Mouse (Mus musculus): ENCODE results near the gene Klf12. TPM values are rescaled to one million over a fixed set of nuclear protein-coding genes. Genes with fewer than 3 reads are reported as not detected.

Klf12 gene
- polyA plus RNA-seq, 1 experiment from 2014 or later: 51.3 TPM

DNA sequence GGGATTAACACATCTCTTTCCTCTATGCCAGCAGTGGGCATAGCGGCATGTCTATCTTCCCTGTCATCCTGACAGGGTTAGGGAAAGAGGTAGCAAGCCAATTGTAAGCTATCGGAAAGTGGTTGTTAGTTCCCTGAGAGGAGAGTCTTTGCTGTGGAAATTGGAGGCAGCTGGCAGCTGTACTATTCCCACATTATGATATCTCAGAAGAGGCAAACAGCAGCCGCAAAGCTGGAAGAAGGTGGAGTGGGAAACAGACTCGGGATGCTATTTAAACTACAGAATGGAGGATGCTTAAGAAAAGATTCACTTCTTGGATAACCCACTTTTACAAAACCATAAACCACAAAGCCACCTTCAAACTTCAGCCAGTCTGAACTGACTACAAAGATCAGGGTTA, 85.8 kb downstream of the Klf12 start:
- no peak for ATAC-seq
- Histone ChIP-seq H3K4me2 (ENCODE audit: low read length) (no peak overlapping the region), H3K4me1 (ENCODE audit: control insufficient read depth, insufficient read depth, low read length) (no peaks in the 10 kb centered on the region), H3K9me3 (replicated peaks; ENCODE audit: control insufficient read depth, low read length, poor library complexity, severe bottlenecking) (no peaks in the 10 kb centered on the region; the same call in 1 of the 2 replicates), H3K27ac (ENCODE audit: low read length) (no peak overlapping the region), H3K36me3 (ENCODE audit: control insufficient read depth, insufficient read depth, low read length) (0 out of 2 replicates have a peak, but pooled peaks cover 2% of the 10 kb centered on the region), H3K4me3 (ENCODE audit: low read depth, low read length) (no peak overlapping the region), H3K9ac (ENCODE audit: low read depth, low read length) (no peak overlapping the region), H3K27me3 (ENCODE audit: control insufficient read depth, insufficient read depth, low read depth, low read length) (no peaks in the 10 kb centered on the region)
- WGBS: 96% methylated on average over 4 of the region's 4 CpGs

DNA sequence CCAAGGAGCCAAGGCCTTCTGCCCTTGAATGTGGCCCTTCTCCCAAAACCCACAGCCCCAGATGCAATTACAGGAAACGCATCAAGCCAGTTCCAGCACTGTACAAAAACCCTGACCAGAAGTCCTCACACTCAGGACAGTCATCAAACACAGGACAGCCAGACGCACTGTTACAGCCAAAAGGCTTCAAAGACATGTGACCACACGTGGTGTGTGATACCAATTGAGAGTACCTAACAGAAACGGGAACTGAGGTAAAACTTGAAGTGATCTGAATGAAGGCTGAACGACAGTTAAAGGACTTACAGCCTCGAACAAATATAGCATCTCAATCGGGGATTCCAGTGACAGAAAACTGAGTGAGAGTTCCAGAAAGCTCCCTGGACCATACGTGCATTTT, 87.3 kb downstream of the Klf12 start:
- no peaks in the 10 kb centered on the region for H3K27me3 ChIP-seq (ENCODE audit: control insufficient read depth, insufficient read depth, low read depth, low read length)
- no peak for ATAC-seq
- 97% methylated on average over 8 of the region's 8 CpGs for WGBS
- H3K4me3 ChIP-seq (ENCODE audit: low read depth, low read length): no peak overlapping the region
- no peak overlapping the region for H3K4me2 ChIP-seq (ENCODE audit: low read length)
- H3K9me3 ChIP-seq (replicated peaks; ENCODE audit: control insufficient read depth, low read length, poor library complexity, severe bottlenecking): no peaks in the 10 kb centered on the region; the same call in 1 of the 2 replicates
- 0 out of 2 replicates have a peak, but pooled peaks cover 2% of the 10 kb centered on the region for H3K36me3 ChIP-seq (ENCODE audit: control insufficient read depth, insufficient read depth, low read length)
- H3K27ac ChIP-seq (ENCODE audit: low read length): no peak overlapping the region
- H3K9ac ChIP-seq (ENCODE audit: low read depth, low read length): no peak overlapping the region
- no peaks in the 10 kb centered on the region for H3K4me1 ChIP-seq (ENCODE audit: control insufficient read depth, insufficient read depth, low read length)

DNA sequence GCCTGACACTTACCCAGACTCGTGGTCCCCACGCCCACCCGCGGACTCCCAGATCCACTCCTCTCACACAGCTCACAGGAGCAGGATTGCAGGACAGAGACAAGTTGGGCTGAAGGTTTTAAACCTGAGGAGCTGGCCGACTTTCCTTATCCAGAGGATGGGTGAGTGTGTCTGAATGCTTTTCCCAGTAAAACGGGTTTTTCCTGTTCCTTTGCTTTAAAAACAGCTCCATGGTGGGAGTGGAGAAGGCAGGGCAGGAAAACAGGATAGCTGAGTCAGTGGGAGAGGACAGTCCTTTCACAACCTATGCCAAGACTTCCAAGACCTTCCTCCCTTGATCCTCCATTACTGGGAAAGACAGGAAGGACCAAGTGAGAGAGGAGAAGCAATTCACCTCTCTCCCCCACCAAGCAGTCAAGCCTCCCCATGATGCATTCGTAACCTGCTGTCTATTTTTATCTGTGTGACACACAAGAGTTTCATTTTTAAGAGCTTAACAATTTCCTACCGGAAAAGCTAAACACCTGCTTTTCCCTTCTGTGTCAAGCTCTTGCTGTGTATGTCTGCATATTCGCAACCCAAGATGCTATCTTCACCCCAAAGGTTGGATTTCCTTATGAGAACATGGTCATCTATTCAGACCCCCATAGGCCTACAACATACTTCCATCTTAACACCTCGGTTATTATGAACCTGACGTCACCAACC, 94.8 kb downstream of the Klf12 start:
- Histone ChIP-seq H3K36me3 (ENCODE audit: control insufficient read depth, insufficient read depth, low read length) (no peaks in the 10 kb centered on the region), H3K27me3 (ENCODE audit: control insufficient read depth, insufficient read depth, low read depth, low read length) (no peaks in the 10 kb centered on the region), H3K4me3 (ENCODE audit: low read depth, low read length) (no peak overlapping the region), H3K4me1 (ENCODE audit: control insufficient read depth, insufficient read depth, low read length) (no peaks in the 10 kb centered on the region), H3K27ac (ENCODE audit: low read length) (no peak overlapping the region), H3K9ac (ENCODE audit: low read depth, low read length) (no peak overlapping the region), H3K9me3 (replicated peaks; ENCODE audit: control insufficient read depth, low read length, poor library complexity, severe bottlenecking) (no peaks in the 10 kb centered on the region), H3K4me2 (ENCODE audit: low read length) (no peak overlapping the region)
- 85% methylated on average over 11 of the region's 11 CpGs for WGBS
- ATAC-seq: no peak

DNA sequence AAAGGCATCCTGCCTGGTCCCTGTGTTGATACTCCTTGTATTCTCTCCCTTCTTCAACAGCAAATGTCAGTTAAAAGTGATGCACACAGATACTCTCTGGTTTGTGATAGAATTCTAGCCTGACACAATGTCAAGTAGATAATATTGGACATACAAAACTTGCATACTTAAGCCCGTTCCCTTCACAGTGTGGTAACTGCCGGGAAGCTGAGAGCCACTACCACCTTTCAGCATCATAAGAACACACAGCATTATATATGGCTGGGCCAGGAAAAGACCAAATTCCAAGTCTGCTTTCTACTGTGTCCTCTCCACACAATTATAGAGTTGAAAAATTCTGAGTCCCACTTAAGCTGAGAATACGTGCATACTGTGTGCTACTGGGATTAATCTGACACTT, 97.1 kb downstream of the Klf12 start:
- Histone ChIP-seq H3K9me3 (replicated peaks; ENCODE audit: control insufficient read depth, low read length, poor library complexity, severe bottlenecking) (no peaks in the 10 kb centered on the region), H3K36me3 (ENCODE audit: control insufficient read depth, insufficient read depth, low read length) (no peaks in the 10 kb centered on the region), H3K27ac (ENCODE audit: low read length) (no peak overlapping the region), H3K4me1 (ENCODE audit: control insufficient read depth, insufficient read depth, low read length) (no peaks in the 10 kb centered on the region), H3K9ac (ENCODE audit: low read depth, low read length) (no peak overlapping the region), H3K4me3 (ENCODE audit: low read depth, low read length) (no peak overlapping the region), H3K27me3 (ENCODE audit: control insufficient read depth, insufficient read depth, low read depth, low read length) (no peaks in the 10 kb centered on the region), H3K4me2 (ENCODE audit: low read length) (no peak overlapping the region)
- ATAC-seq: no peak
- 31% methylated on average over 3 of the region's 3 CpGs for WGBS

DNA sequence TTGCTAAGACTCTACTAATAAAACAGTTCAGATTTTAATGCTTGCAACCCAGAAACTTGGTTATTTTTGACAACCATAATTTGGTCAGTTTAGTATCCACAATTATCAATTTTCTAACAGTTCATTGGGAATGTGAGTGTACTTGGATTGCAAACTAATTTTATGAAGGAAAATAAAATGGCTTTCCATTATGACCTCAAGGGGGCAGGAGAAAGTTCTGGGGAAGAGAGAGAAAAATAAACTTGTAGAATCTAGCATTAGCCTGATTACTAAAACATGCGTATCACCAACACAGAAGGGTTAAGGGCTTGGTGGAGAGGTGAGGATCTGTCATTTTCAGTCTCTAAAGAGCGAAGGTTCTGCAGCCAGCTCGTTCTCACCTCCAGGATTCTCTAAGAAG, 106.7 kb downstream of the Klf12 start:
- H3K9ac ChIP-seq (ENCODE audit: low read depth, low read length): no peak overlapping the region
- no peak overlapping the region for H3K27ac ChIP-seq (ENCODE audit: low read length)

DNA sequence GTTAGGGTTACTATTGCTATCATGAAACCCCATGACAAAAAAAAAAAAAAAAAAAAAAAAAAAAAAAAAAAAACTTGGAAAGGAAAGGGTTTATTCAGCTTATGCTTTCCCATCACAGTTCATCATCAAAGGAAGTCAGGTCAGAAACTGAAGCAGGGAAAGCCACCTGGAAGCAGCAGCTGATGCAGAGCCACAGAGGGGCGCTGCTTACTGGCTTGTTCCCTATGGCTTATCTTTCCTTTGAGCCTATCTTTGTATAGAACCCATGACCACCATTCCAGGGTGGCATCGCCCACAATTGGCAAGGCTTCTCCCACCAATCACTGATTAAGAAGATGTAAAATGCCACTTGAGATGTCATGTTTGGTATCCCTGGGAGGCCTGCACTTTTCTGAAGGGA, 119.4 kb downstream of the Klf12 start:
- H3K4me1 ChIP-seq (ENCODE audit: control insufficient read depth, insufficient read depth, low read length): no peaks in the 10 kb centered on the region
- no peak overlapping the region for H3K4me3 ChIP-seq (ENCODE audit: low read depth, low read length)
- no peak for ATAC-seq
- no peak overlapping the region for H3K4me2 ChIP-seq (ENCODE audit: low read length)
- 88% methylated on average over 2 of the region's 2 CpGs for WGBS
- H3K9me3 ChIP-seq (replicated peaks; ENCODE audit: control insufficient read depth, low read length, poor library complexity, severe bottlenecking): no peaks in the 10 kb centered on the region
- H3K9ac ChIP-seq (ENCODE audit: low read depth, low read length): no peak overlapping the region
- no peaks in the 10 kb centered on the region for H3K36me3 ChIP-seq (ENCODE audit: control insufficient read depth, insufficient read depth, low read length)
- no peaks in the 10 kb centered on the region for H3K27me3 ChIP-seq (ENCODE audit: control insufficient read depth, insufficient read depth, low read depth, low read length)
- H3K27ac ChIP-seq (ENCODE audit: low read length): no peak overlapping the region

More for the DNA sequence above, 106.7 kb downstream of the Klf12 start:
- no peaks in the 10 kb centered on the region for H3K9me3 ChIP-seq (replicated peaks; ENCODE audit: control insufficient read depth, low read length, poor library complexity, severe bottlenecking)
- H3K36me3 ChIP-seq (ENCODE audit: control insufficient read depth, insufficient read depth, low read length): no peaks in the 10 kb centered on the region
- no peaks in the 10 kb centered on the region for H3K27me3 ChIP-seq (ENCODE audit: control insufficient read depth, insufficient read depth, low read depth, low read length)
- no peak overlapping the region for H3K4me3 ChIP-seq (ENCODE audit: low read depth, low read length)
- no peak for ATAC-seq
- H3K4me2 ChIP-seq (ENCODE audit: low read length): no peak overlapping the region
- H3K4me1 ChIP-seq (ENCODE audit: control insufficient read depth, insufficient read depth, low read length): peaks cover 2% of the 10 kb centered on the region; the same call in 1 of the 2 replicates
- 90% methylated on average over 3 of the region's 3 CpGs for WGBS

DNA sequence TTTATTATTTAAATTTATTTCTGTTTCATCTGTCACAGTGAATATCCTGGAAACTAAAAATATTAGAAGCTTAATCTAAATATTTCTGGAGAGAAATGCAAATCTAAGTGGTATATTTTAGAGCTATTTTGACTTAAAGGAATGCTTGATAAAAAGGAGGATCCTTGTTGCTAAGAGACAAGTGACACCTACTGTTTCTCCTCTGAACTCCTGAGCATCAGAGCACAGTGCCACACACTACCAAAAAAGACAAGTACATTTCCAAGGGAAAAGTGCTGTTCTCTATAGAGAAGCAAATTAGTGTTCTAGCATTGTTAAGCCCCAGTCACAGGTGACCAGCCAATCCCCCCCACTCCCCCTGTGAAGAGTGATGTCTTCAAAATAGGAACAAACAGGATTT, 127.8 kb downstream of the Klf12 start:
- H3K27me3 ChIP-seq (ENCODE audit: control insufficient read depth, insufficient read depth, low read depth, low read length): no peaks in the 10 kb centered on the region
- H3K4me3 ChIP-seq (ENCODE audit: low read depth, low read length): no peak overlapping the region
- H3K4me1 ChIP-seq (ENCODE audit: control insufficient read depth, insufficient read depth, low read length): peaks cover 17% of the 10 kb centered on the region
- H3K36me3 ChIP-seq (ENCODE audit: control insufficient read depth, insufficient read depth, low read length): no peaks in the 10 kb centered on the region
- 0 out of 2 replicates have a peak, but pooled peaks have one; percentile 47 for ATAC-seq
- H3K4me2 ChIP-seq (ENCODE audit: low read length): no peak overlapping the region
- H3K27ac ChIP-seq (ENCODE audit: low read length): no peak overlapping the region
- no peaks in the 10 kb centered on the region for H3K9me3 ChIP-seq (replicated peaks; ENCODE audit: control insufficient read depth, low read length, poor library complexity, severe bottlenecking)
- no peak overlapping the region for H3K9ac ChIP-seq (ENCODE audit: low read depth, low read length)

DNA sequence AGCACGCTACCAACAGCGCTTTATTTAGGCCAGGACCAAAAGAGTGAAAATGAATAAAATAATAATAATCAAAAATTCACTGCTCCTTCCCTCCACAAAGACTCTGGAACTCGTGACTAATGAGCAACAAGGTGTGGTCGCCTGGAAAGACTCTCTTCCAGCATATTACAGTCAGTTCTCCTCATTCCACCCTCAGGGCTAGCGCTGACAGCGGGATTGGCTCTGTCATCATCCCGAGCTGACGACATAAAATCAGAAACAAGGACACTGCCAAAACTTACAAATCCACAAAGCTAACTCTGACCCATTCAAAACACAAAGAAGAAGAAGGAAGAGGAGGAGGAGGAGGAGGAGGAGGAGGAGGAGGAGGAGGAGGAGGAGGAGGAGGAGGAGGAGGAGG, 136.8 kb downstream of the Klf12 start:
- Histone ChIP-seq H3K27ac (ENCODE audit: low read length) (no peak overlapping the region), H3K36me3 (ENCODE audit: control insufficient read depth, insufficient read depth, low read length) (peaks cover 5% of the 10 kb centered on the region; the same call in 1 of the 2 replicates), H3K4me1 (ENCODE audit: control insufficient read depth, insufficient read depth, low read length) (no peaks in the 10 kb centered on the region), H3K9ac (ENCODE audit: low read depth, low read length) (no peak overlapping the region), H3K9me3 (replicated peaks; ENCODE audit: control insufficient read depth, low read length, poor library complexity, severe bottlenecking) (no peaks in the 10 kb centered on the region), H3K4me3 (ENCODE audit: low read depth, low read length) (no peak overlapping the region), H3K4me2 (ENCODE audit: low read length) (no peak overlapping the region), H3K27me3 (ENCODE audit: control insufficient read depth, insufficient read depth, low read depth, low read length) (no peaks in the 10 kb centered on the region)
- ATAC-seq: no peak
- 93% methylated on average over 8 of the region's 8 CpGs for WGBS

DNA sequence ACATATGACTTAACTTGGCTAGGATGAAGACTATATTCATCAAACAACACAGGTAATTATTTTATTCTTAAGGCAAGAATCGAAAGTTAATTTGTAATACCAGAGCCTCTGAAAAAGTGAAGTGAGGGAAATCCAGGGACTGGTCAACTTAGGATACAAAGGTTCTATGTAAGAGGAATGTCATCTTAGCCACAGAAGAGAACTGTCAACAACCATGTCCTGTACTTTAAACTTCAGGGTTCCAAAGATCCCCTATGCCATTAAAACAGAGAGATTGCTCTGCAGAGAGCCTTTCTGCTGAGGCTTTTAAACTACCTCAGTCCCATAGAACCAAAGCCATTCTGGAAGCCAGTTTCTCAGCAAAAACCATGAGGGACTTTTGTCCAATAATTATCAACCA, 144.1 kb downstream of the Klf12 start:
- Histone ChIP-seq H3K9ac (ENCODE audit: low read depth, low read length) (no peak overlapping the region), H3K9me3 (replicated peaks; ENCODE audit: control insufficient read depth, low read length, poor library complexity, severe bottlenecking) (no peaks in the 10 kb centered on the region), H3K4me3 (ENCODE audit: low read depth, low read length) (no peak overlapping the region), H3K27me3 (ENCODE audit: control insufficient read depth, insufficient read depth, low read depth, low read length) (no peaks in the 10 kb centered on the region), H3K36me3 (ENCODE audit: control insufficient read depth, insufficient read depth, low read length) (peaks cover 6% of the 10 kb centered on the region; the same call in 1 of the 2 replicates), H3K27ac (ENCODE audit: low read length) (no peak overlapping the region), H3K4me1 (ENCODE audit: control insufficient read depth, insufficient read depth, low read length) (no peaks in the 10 kb centered on the region), H3K4me2 (ENCODE audit: low read length) (no peak overlapping the region)
- 97% methylated on average over 1 of the region's 1 CpGs for WGBS
- no peak for ATAC-seq

Measured in midbrain, embryonic 16.5 days (tissue).